Mouse (Mus musculus) midbrain, embryonic 15.5 days (tissue): ENCODE data around the gene Gm42417. TPM values are rescaled to one million over a fixed set of nuclear protein-coding genes. Genes with fewer than 3 reads are reported as not detected.

Experiments used
- ATAC-seq: fragments of 200-750 bp; cut with Nextera tagmentation; replicated peaks from 2 replicates; pipeline ENCODE4 v1.8.0; 2017; ENCODE audit warnings: moderate TSS enrichment
- H3K27ac ChIP-seq: fragments of 300-500 bp; sonication (generic); 2 replicates; pipeline ENCODE4 v1.5.1; 2015; ENCODE audit warnings: mild to moderate bottlenecking, inconsistent platforms
- H3K27me3 ChIP-seq: fragments of 300-500 bp; sonication (generic); replicated peaks from 2 replicates; pipeline ENCODE4 v1.6.1; 2015; ENCODE audit warnings: inconsistent platforms
- H3K36me3 ChIP-seq: fragments of 300-500 bp; sonication (generic); replicated peaks from 2 replicates; pipeline ENCODE4 v1.6.1; 2015; ENCODE audit warnings: inconsistent platforms
- H3K4me1 ChIP-seq: fragments of 300-500 bp; sonication (generic); 2 replicates; pipeline ENCODE4 v1.6.1; 2015; ENCODE audit warnings: inconsistent platforms
- H3K4me2 ChIP-seq: fragments of 300-500 bp; sonication (generic); 2 replicates; pipeline ENCODE4 v1.6.1; 2015; ENCODE audit warnings: inconsistent platforms, mild to moderate bottlenecking, moderate library complexity
- H3K4me3 ChIP-seq: fragments of 300-500 bp; sonication (generic); 2 replicates; pipeline ENCODE4 v1.5.1; 2015; ENCODE audit warnings: mild to moderate bottlenecking, inconsistent platforms
- H3K9ac ChIP-seq: fragments of 300-500 bp; sonication (generic); 2 replicates; pipeline ENCODE4 v1.6.1; 2015; ENCODE audit warnings: mild to moderate bottlenecking, inconsistent platforms
- H3K9me3 ChIP-seq: fragments of 300-500 bp; sonication (generic); 2 replicates; pipeline ENCODE4 v1.6.1; 2016; ENCODE audit warnings: inconsistent platforms
- WGBS: fragments of 180-500 bp; shearing (Covaris S2); methylation state at CpG from one replicate; pipeline ENCODE4 v1.1.7; 2015; ENCODE audit warnings: mixed read lengths; 5-methylcytosine and 5-hydroxymethylcytosine counted together
- polyA plus RNA-seq: library from polyadenylated mRNA; unstranded; fragments of >200 nt; fragmentation: Nextera tagmentation; extraction: Ambion mirVana; gene quantifications from 2 replicates; pipeline ENCODE4 v1.2.1, GENCODE M21; 2015

Gene Gm42417
- polyA plus RNA-seq, 1 experiment from 2014 or later: 0.81 TPM

DNA sequence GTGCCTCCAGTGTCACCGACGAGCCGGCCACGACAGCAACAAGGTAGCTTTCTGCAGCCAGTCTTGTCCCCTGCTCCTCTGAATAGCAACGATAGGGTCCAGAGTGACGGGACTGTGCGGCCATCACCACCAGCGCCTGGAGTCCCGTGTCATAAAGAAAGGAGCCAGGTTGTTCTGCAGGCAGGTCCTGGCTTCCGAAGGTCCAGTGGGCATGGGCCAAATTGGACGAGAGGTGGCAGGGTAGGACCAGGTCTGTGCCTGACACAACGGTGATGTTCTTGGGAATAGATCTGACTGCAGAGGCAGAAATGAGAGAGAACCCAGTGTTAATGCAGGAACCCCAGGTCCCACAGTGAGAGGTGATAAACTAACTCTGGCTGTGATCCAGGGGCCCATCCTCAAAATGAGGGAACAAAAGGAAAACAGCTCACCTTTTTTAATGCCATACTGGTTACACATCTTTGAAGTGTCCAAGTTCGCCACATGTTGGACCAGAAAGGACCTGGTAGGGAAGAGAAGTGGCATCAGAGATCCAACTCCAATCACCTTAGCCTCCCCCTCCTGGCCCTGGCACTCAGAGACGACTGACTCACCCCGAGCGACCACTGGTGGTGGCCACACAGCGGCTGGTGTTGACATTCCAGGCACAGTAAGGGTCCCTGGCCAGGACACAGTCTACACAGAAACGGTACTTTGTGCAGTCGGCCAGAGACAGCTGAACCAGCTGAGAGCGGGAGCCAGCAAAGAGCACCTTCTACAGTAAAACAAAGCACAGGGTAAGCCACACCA, 11.0 kb upstream of the Gm42417 start:
- Histone ChIP-seq H3K36me3 (peaks cover 49% of the 10 kb centered on the region), H3K9ac (no peak overlapping the region)

GRCm38 (mm10) chr1:36549491-36549890, 10.3 kb upstream of the Gm42417 start:
- ATAC-seq: no peak
- H3K4me3 ChIP-seq: no peak overlapping the region
- H3K27ac ChIP-seq: no peak overlapping the region
- no peak overlapping the region for H3K4me2 ChIP-seq
- no peaks in the 10 kb centered on the region for H3K9me3 ChIP-seq
- 88% methylated on average over 18 of the region's 18 CpGs for WGBS
- H3K4me1 ChIP-seq: peaks cover 44% of the 10 kb centered on the region
- H3K27me3 ChIP-seq: no peaks in the 10 kb centered on the region
- H3K36me3 ChIP-seq: peaks cover 49% of the 10 kb centered on the region
- no peak overlapping the region for H3K9ac ChIP-seq

More for the DNA sequence above, 11.0 kb upstream of the Gm42417 start:
- Histone ChIP-seq H3K27me3 (no peaks in the 10 kb centered on the region), H3K4me1 (peaks cover 52% of the 10 kb centered on the region), H3K4me3 (no peak overlapping the region), H3K4me2 (no peak overlapping the region), H3K27ac (no peak overlapping the region), H3K9me3 (no peaks in the 10 kb centered on the region)
- no peak for ATAC-seq
- WGBS: 77% methylated on average over 20 of the region's 20 CpGs

- ATAC-seq: no peak
- Histone ChIP-seq H3K27me3 (no peaks in the 10 kb centered on the region), H3K27ac (no peak overlapping the region), H3K4me3 (no peak overlapping the region), H3K9ac (no peak overlapping the region), H3K9me3 (no peaks in the 10 kb centered on the region), H3K4me1 (peaks cover 37% of the 10 kb centered on the region), H3K36me3 (peaks cover 46% of the 10 kb centered on the region), H3K4me2 (no peak overlapping the region)
- WGBS: 56% methylated on average over 8 of the region's 8 CpGs
Observed at GRCm38 (mm10) chr1:36548771-36549170, 9.5 kb upstream of the Gm42417 start.

DNA sequence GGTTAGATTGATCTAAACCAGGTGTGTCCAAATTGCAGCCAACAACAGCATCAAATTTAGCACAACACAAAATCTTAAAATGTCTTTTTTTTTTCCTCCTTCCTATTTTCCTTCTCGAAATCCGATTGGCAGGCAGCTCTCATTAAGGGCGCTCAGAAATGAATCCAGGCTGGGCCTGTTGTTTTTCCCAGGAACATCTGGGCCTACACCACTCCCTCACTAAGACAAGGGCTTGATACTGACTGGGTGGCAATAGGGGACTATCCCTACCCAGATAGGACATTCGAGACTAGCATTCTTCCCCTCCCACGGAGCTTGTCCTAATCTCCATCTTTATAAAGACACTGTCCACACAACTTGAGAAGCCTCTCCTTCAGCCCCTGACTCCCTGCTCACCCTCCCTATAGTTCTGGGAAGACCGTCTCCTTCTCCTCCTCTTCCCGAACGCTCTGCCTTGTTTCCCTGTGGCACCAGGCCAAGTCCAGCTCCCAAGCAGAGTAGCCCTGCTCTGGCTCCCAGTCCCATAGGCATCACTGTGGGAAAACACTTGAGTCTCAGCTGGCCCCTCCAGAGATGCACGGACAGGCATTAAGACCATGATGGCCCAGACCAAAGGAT, 8.9 kb upstream of the Gm42417 start:
- no peak overlapping the region for H3K4me3 ChIP-seq
- peak overlapping the region; percentile 29 for H3K9ac ChIP-seq
- WGBS: 28% methylated on average over 9 of the region's 9 CpGs
- H3K27ac ChIP-seq: peak overlapping the region; percentile 78
- no peak for ATAC-seq
- H3K4me1 ChIP-seq: peaks cover 35% of the 10 kb centered on the region
- H3K9me3 ChIP-seq: no peaks in the 10 kb centered on the region
- peaks cover 39% of the 10 kb centered on the region for H3K36me3 ChIP-seq
- 0 out of 2 replicates have a peak overlapping the region, but pooled peaks have one; percentile 21 for H3K4me2 ChIP-seq
- H3K27me3 ChIP-seq: no peaks in the 10 kb centered on the region

- peaks cover 28% of the 10 kb centered on the region for H3K36me3 ChIP-seq
- no peaks in the 10 kb centered on the region for H3K27me3 ChIP-seq
- no peaks in the 10 kb centered on the region for H3K9me3 ChIP-seq
- WGBS: under 1% methylated on average over 43 of the region's 43 CpGs
- peak within 1 kb of the TSS; percentile 60 for H3K4me2 ChIP-seq
- H3K4me1 ChIP-seq: peaks cover 35% of the 10 kb centered on the region
- ATAC-seq: peak; percentile 95
- peak within 1 kb of the TSS; percentile 70 for H3K9ac ChIP-seq
- peak within 1 kb of the TSS; percentile 66 for H3K4me3 ChIP-seq
- peak within 1 kb of the TSS; percentile 78 for H3K27ac ChIP-seq
Observed at GRCm38 (mm10) chr1:36546888-36547471, 7.8 kb upstream of the Gm42417 start, which contains the start of gene Ankrd39. Ankrd39 (minus strand) TSS chr1:36547445.

- Histone ChIP-seq H3K4me1 (peaks cover 35% of the 10 kb centered on the region), H3K4me3 (peak overlapping the region; percentile 66), H3K27me3 (no peaks in the 10 kb centered on the region), H3K9ac (peak overlapping the region; percentile 70; the same call in 1 of the 2 replicates), H3K36me3 (peaks cover 26% of the 10 kb centered on the region), H3K27ac (no peak overlapping the region), H3K9me3 (no peaks in the 10 kb centered on the region), H3K4me2 (peak overlapping the region; percentile 60)
- ATAC-seq: no peak
- 67% methylated on average over 19 of the region's 19 CpGs for WGBS
Observed at GRCm38 (mm10) chr1:36545845-36546600, 6.8 kb upstream of the Gm42417 start.

DNA sequence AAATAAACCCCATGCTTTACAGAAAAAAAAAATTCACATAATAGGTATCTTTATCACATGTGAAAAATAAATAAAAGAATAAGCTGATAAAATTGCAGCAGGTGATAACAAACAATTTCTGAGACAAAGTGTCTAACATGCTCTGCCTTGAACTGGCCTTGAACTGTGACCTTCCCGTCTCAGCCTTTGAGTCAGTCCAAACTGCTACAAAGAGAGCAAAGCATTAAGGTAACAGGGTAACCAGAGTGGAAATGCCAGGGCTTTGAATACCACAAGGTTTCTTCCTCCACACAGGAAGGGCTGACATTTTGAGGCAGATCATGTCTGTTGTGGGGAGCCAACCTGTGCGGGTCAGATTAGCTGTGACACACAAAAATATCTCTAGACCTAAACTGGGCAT, 6.2 kb upstream of the Gm42417 start:
- Histone ChIP-seq H3K9ac (no peak overlapping the region), H3K27ac (no peak overlapping the region), H3K9me3 (no peaks in the 10 kb centered on the region), H3K4me3 (no peak overlapping the region), H3K4me2 (no peak overlapping the region), H3K4me1 (peaks cover 35% of the 10 kb centered on the region), H3K27me3 (no peaks in the 10 kb centered on the region), H3K36me3 (peaks cover 21% of the 10 kb centered on the region)
- 79% methylated on average over 2 of the region's 2 CpGs for WGBS
- ATAC-seq: no peak

DNA sequence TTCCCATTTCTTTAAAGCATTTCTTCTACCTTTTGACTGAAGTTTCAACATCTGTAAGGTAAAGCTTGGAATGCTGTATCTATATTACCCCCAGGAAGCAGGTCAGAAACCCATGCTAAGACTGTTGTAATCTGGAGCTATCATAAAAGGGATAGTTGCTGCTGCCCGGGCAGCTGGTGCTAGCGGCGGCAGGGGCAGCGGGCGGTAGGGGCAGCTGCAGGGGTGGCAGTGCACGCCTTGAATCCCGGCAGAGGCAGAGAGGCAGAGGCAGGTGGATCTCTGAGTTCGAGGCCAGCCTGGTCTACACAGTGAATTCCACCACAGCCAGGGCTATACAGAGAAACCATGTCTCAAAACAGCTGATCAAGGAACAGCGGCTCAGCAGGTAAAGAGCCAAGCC, 3.7 kb upstream of the Gm42417 start:
- Histone ChIP-seq H3K27ac (no peak overlapping the region), H3K27me3 (no peaks in the 10 kb centered on the region), H3K9ac (no peak overlapping the region), H3K4me3 (no peak overlapping the region), H3K9me3 (no peaks in the 10 kb centered on the region), H3K36me3 (peaks cover 19% of the 10 kb centered on the region; the same call in 1 of the 2 replicates), H3K4me1 (peaks cover 19% of the 10 kb centered on the region), H3K4me2 (no peak overlapping the region)
- no peak for ATAC-seq
- 95% methylated on average over 9 of the region's 9 CpGs for whole genome bisulfite sequencing

GRCm38 (mm10) chr1:36541844-36542243, 2.6 kb upstream of the Gm42417 start:
- WGBS: 91% methylated on average over 16 of the region's 16 CpGs
- ATAC-seq: no peak
- H3K4me2 ChIP-seq: no peak overlapping the region

DNA sequence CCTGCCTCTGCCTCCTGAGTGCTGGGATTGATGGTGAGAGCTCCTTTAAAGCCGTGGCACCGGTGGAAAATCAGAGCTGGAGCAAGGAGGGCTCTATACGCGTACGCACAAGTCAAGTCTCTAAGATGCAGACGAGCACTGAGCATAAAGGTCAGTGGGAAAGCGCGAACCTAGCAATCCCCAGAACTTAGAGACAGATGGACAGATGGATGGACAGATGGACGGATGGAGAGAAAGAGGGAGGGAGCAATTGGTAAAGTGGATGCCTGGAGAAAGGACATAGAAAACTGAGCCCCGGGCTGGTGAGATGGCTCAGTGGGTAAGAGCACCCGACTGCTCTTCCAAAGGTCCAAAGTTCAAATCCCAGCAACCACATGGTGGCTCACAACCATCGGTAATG, 1.6 kb upstream of the Gm42417 start:
- H3K27me3 ChIP-seq: no peaks in the 10 kb centered on the region
- no peaks in the 10 kb centered on the region for H3K9me3 ChIP-seq
- H3K36me3 ChIP-seq: peaks cover 23% of the 10 kb centered on the region; the same call in 1 of the 2 replicates
- H3K27ac ChIP-seq: no peak overlapping the region
- H3K9ac ChIP-seq: no peak overlapping the region
- ATAC-seq: no peak
- peaks cover 4% of the 10 kb centered on the region; the same call in 1 of the 2 replicates for H3K4me1 ChIP-seq
- H3K4me3 ChIP-seq: no peak overlapping the region
- no peak overlapping the region for H3K4me2 ChIP-seq
- WGBS: 94% methylated on average over 12 of the region's 12 CpGs

More at GRCm38 (mm10) chr1:36541844-36542243, 2.6 kb upstream of the Gm42417 start:
- Histone ChIP-seq H3K27me3 (no peaks in the 10 kb centered on the region), H3K9ac (no peak overlapping the region), H3K4me3 (no peak overlapping the region), H3K4me1 (peaks cover 12% of the 10 kb centered on the region), H3K36me3 (peaks cover 23% of the 10 kb centered on the region; the same call in 1 of the 2 replicates), H3K27ac (no peak overlapping the region), H3K9me3 (no peaks in the 10 kb centered on the region)

- no peaks in the 10 kb centered on the region for H3K27me3 ChIP-seq
- 91% methylated on average over 11 of the region's 11 CpGs for WGBS
- no peak overlapping the region for H3K9ac ChIP-seq
- H3K27ac ChIP-seq: no peak overlapping the region
- no peaks in the 10 kb centered on the region for H3K9me3 ChIP-seq
- peaks cover 23% of the 10 kb centered on the region; the same call in 1 of the 2 replicates for H3K36me3 ChIP-seq
- H3K4me1 ChIP-seq: no peaks in the 10 kb centered on the region
- H3K4me2 ChIP-seq: no peak overlapping the region
- ATAC-seq: no peak
- H3K4me3 ChIP-seq: no peak overlapping the region
Observed at GRCm38 (mm10) chr1:36540132-36540531, 903 bp upstream of the Gm42417 start.

GRCm38 (mm10) chr1:36538727-36539126, 502 bp downstream of the Gm42417 start:
- WGBS: 85% methylated on average over 4 of the region's 4 CpGs
- no peak for ATAC-seq
- no peaks in the 10 kb centered on the region for H3K9me3 ChIP-seq

More at GRCm38 (mm10) chr1:36538727-36539126, 502 bp downstream of the Gm42417 start:
- Histone ChIP-seq H3K4me1 (no peaks in the 10 kb centered on the region), H3K4me2 (no peak overlapping the region), H3K27ac (no peak overlapping the region), H3K4me3 (no peak overlapping the region), H3K36me3 (peaks cover 23% of the 10 kb centered on the region; the same call in 1 of the 2 replicates), H3K27me3 (no peaks in the 10 kb centered on the region), H3K9ac (no peak overlapping the region)
